Mouse (Mus musculus): Measurements from ENCODE around the gene Kcnk10. TPM values are rescaled to one million over a fixed set of nuclear protein-coding genes. Genes with fewer than 3 reads are reported as not detected.
"Not testable (repeated sequence)": the region's sequence is repeated elsewhere in the genome, so short reads cannot be mapped to it uniquely, and the experiment has no call there.

The Kcnk10 gene
- total and polyA plus RNA-seq, 3 experiments: 2.4 to 7.5 (median 3.8) TPM

- in situ Hi-C loops (cut with MboI; ENCODE audit: low pct_ligation_motif_present, low pct_unique_long_range_greater_than_20kb, low sequenced_read_pairs): loop anchor here (10.0 kb wide), 1 partner anchor 423 kb away; no protein-coding TSS in a partner anchor
- Histone ChIP-seq H3K9me3 (replicated peaks; ENCODE audit: low read length) (peaks cover 7% of the 10 kb centered on the region), H3K4me2 (ENCODE audit: insufficient read depth, low read depth, poor library complexity, severe bottlenecking) (peak within 1 kb of the TSS; percentile 95), H3K79me2 (replicated peaks; ENCODE audit: control insufficient read depth, extremely low read depth, insufficient read depth, poor library complexity, severe bottlenecking) (no peaks in the 10 kb centered on the region), H3K36me3 (replicated peaks in 1 of 2; ENCODE audit: control insufficient read depth in 1 of 2, insufficient read depth in 1 of 2, low read length in 1 of 2) (peaks cover under 1 to 5% of the 10 kb centered on the region in 2 experiments), H3K27me3 (replicated peaks) (no peaks in the 10 kb centered on the region), H3K9ac (ENCODE audit: insufficient read depth, low read depth) (peak within 1 kb of the TSS; percentile 39), H3K4me3 (replicated peaks in 1 of 3; ENCODE audit: low read depth in 2 of 3, low read length in 2 of 3, poor library complexity in 1 of 3) (peak within 1 kb of the TSS; percentile 78 to 90 (median 86)), H3K27ac (ENCODE audit: insufficient read depth, low read depth) (no peak within 1 kb of the TSS), H3K4me1 (ENCODE audit: control insufficient read depth in 1 of 2, insufficient read depth in 2 of 2) (peaks cover 0 to 11% of the 10 kb centered on the region in 2 experiments; a peak in 2 of 4 replicates)
- dilution Hi-C loops (cut with MboI; ENCODE audit: extremely low pct_ligation_motif_present, extremely low pct_unique_long_range_greater_than_20kb, low sequenced_read_pairs): no loop called here
- 0 out of 2 replicates have a peak, but pooled peaks have one; percentile 29 for TF ChIP-seq ELF1 (IDR thresholded peaks at IDR 0.05; ENCODE audit: low read depth, low read length)
- TF ChIP-seq SMC3 (IDR thresholded peaks at IDR 0.05; ENCODE audit: low read depth, low read length): no peak
- TF ChIP-seq MEF2A (IDR thresholded peaks at IDR 0.05; ENCODE audit: borderline replicate concordance, low read depth, low read length): 0 out of 2 replicates have a peak, but pooled peaks have one; percentile 19
- TF ChIP-seq MXI1 (IDR thresholded peaks at IDR 0.05; ENCODE audit: low read depth, low read length): peak; percentile 80
- peak; percentile 78 for TF ChIP-seq HCFC1 (IDR thresholded peaks at IDR 0.05; ENCODE audit: low read depth, low read length)
- TF ChIP-seq MAX (IDR thresholded peaks at IDR 0.05; ENCODE audit: low read length): no peak
- no peak for TF ChIP-seq UBTF (IDR thresholded peaks at IDR 0.05; ENCODE audit: low read depth, low read length)
- no peak for TF ChIP-seq E2F4 (IDR thresholded peaks at IDR 0.05; ENCODE audit: insufficient replicate concordance, low read depth, low read length)
- no peak for TF ChIP-seq MAFK (IDR thresholded peaks at IDR 0.05; ENCODE audit: insufficient replicate concordance, low read length)
- peak; percentile 49; the same call in 1 of the 2 replicates for TF ChIP-seq POLR2A (IDR thresholded peaks at IDR 0.05; ENCODE audit: low read depth, low read length)
- TF ChIP-seq NRF1 (IDR thresholded peaks at IDR 0.05; ENCODE audit: low read depth, low read length): 0 out of 2 replicates have a peak, but pooled peaks have one; percentile 14
- peak; percentile 88 for TF ChIP-seq SIN3A (IDR thresholded peaks at IDR 0.05; ENCODE audit: low read length)
- no peak for TF ChIP-seq TBP (conservative IDR thresholded peaks at IDR 0.05; ENCODE audit: low read depth, low read length)
- TF ChIP-seq NELFE (IDR thresholded peaks at IDR 0.05; ENCODE audit: low read depth, low read length): no peak
- TF ChIP-seq IRF4 (IDR thresholded peaks at IDR 0.05; ENCODE audit: low read depth, low read length): peak; percentile 49; the same call in 1 of the 2 replicates
- DNase-seq (ENCODE audit: extremely low read depth): peak; percentile 91
Measured at GRCm38 (mm10) chr12:98627392-98628259, 49.5 kb upstream of the Kcnk10 start, which contains the start of gene Spata7. Gene Spata7, plus strand, starts transcription at chr12:98628157.

- in situ Hi-C loops (cut with MboI; ENCODE audit: low pct_ligation_motif_present, low pct_unique_long_range_greater_than_20kb, low sequenced_read_pairs): loop anchor here (10.0 kb wide), 1 partner anchor 418 kb away; no protein-coding TSS in a partner anchor
- H3K4me2 ChIP-seq (ENCODE audit: insufficient read depth, low read depth, poor library complexity, severe bottlenecking); H3K27me3 ChIP-seq (replicated peaks); H3K4me1 ChIP-seq (ENCODE audit: control insufficient read depth in 1 of 2, insufficient read depth in 2 of 2); H3K79me2 ChIP-seq (replicated peaks; ENCODE audit: control insufficient read depth, extremely low read depth, insufficient read depth, poor library complexity, severe bottlenecking); H3K36me3 ChIP-seq (replicated peaks in 1 of 2; ENCODE audit: control insufficient read depth in 1 of 2, insufficient read depth in 1 of 2, low read length in 1 of 2); H3K27ac ChIP-seq (ENCODE audit: insufficient read depth, low read depth); dilution Hi-C loops (cut with MboI; ENCODE audit: extremely low pct_ligation_motif_present, extremely low pct_unique_long_range_greater_than_20kb, low sequenced_read_pairs); DNase-seq (ENCODE audit: extremely low read depth); H3K9me3 ChIP-seq (replicated peaks; ENCODE audit: low read length); H3K4me3 ChIP-seq (replicated peaks in 1 of 3; ENCODE audit: low read depth in 2 of 3, low read length in 2 of 3, poor library complexity in 1 of 3); H3K9ac ChIP-seq (ENCODE audit: insufficient read depth, low read depth): not testable (repeated sequence)
Measured at GRCm38 (mm10) chr12:98623266-98623665, 45.2 kb upstream of the Kcnk10 start.

Measured in CH12.LX (cell line).